Mouse (Mus musculus): ENCODE measurements around the gene Mocs2. TPM values are rescaled to one million over a fixed set of nuclear protein-coding genes. Genes with fewer than 3 reads are reported as not detected.
A peak's percentile ranks its signal among the peaks of the same experiment; 100 is the strongest.

The Mocs2 gene
- polyA plus RNA-seq, 1 experiment from 2014 or later, result 119 TPM

DNA sequence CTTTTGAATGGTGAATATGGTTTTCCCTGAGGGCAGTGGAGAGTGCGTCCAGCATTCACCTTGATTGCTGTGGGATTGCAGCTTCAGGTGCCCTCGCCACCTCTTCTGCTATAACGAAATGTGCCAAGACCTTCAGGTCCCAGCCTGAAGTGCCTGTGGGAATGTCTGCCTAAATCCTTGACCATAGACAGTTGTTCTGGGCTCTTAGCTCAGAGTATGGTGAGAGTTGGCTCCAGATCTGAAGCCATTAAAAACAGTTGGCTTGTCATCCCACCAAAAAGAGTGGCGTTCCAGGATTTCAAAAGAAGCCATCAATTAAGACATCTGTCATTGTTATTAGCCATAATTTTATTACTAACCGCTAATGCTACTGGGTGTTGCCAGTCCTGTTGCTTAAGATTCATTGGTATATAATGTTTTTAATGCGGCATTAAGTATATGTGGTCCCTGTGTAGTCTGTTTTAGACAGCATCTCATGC is 7.4 kb downstream of the Mocs2 start:
- Histone ChIP-seq H3K27ac (replicated peaks; ENCODE audit: low read depth, low read length) (no peak overlapping the region), H3K36me3 (ENCODE audit: control insufficient read depth, insufficient read depth, low read length) (peaks cover 33% of the 10 kb centered on the region), H3K9me3 (ENCODE audit: control insufficient read depth, low read length) (no peaks in the 10 kb centered on the region), H3K4me2 (ENCODE audit: low read length) (no peak overlapping the region), H3K4me1 (ENCODE audit: control insufficient read depth, insufficient read depth, low read length) (no peaks in the 10 kb centered on the region), H3K9ac (replicated peaks; ENCODE audit: low read length) (no peak overlapping the region), H3K27me3 (ENCODE audit: control insufficient read depth, insufficient read depth, low read length) (no peaks in the 10 kb centered on the region), H3K4me3 (replicated peaks; ENCODE audit: low read depth, low read length) (no peak overlapping the region)
- WGBS, result 94% methylated on average over 6 of the region's 6 CpGs
- no peak for ATAC-seq (ENCODE audit: low FRiP score, low TSS enrichment)
- no peak for DNase-seq

DNA sequence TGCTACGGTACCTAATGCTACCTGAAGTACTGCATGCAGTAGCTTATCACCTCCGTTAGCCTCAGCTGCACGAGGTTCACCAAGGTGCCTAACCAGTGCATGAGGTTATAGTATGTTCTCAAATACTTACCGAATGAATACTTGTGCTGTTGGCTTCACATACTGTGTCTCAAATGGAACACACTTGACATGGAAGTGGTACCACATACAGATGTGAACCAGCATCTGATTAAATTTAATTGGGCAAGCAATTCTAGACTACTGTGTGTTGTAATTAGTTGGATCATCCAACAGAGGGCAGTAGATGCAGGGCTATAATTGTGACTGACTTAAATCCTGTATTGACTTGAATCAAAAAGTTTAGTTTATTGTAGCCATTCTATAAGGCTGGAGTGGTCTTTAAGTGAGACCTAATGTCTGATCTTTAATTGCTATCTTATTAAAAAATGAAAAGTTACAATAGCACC is 13.4 kb downstream of the Mocs2 start:
- no peak overlapping the region for H3K9ac ChIP-seq (replicated peaks; ENCODE audit: low read length)
- no peaks in the 10 kb centered on the region for H3K9me3 ChIP-seq (ENCODE audit: control insufficient read depth, low read length)
- no peaks in the 10 kb centered on the region for H3K27me3 ChIP-seq (ENCODE audit: control insufficient read depth, insufficient read depth, low read length)
- no peaks in the 10 kb centered on the region for H3K4me1 ChIP-seq (ENCODE audit: control insufficient read depth, insufficient read depth, low read length)
- no peak overlapping the region for H3K27ac ChIP-seq (replicated peaks; ENCODE audit: low read depth, low read length)
- ATAC-seq (ENCODE audit: low FRiP score, low TSS enrichment) (peak; percentile 49; the same call in 1 of the 2 replicates), DNase-seq (peak; percentile 75)
- H3K4me3 ChIP-seq (replicated peaks; ENCODE audit: low read depth, low read length), result no peak overlapping the region
- peaks cover 37% of the 10 kb centered on the region for H3K36me3 ChIP-seq (ENCODE audit: control insufficient read depth, insufficient read depth, low read length)
- WGBS, result 81% methylated on average over 4 of the region's 4 CpGs
- no peak overlapping the region for H3K4me2 ChIP-seq (ENCODE audit: low read length)

DNA sequence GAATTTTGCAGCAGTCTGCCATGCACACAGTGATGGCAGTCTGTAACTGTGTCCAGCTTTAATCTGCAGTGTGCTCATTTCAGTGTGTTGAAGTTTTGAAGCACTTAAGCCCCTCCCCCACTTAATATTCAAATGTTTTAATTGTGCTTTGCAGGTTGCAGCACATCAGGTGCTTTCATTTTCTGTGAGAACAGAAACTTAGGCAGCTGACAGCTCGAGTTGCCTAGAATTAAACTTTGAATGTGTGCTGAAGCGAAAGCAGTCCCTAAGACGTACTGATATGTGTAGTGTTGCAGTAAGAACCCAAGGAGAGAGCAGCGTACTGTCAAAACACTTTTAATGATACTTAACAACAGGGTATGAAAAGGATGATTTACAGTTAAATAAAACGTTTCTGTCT is 14.7 kb downstream of the Mocs2 start:
- DNase-seq, result no peak
- ATAC-seq (ENCODE audit: low FRiP score, low TSS enrichment), result no peak
- Histone ChIP-seq H3K4me3 (replicated peaks; ENCODE audit: low read depth, low read length) (no peak overlapping the region), H3K4me1 (ENCODE audit: control insufficient read depth, insufficient read depth, low read length) (no peaks in the 10 kb centered on the region), H3K27me3 (ENCODE audit: control insufficient read depth, insufficient read depth, low read length) (no peaks in the 10 kb centered on the region), H3K4me2 (ENCODE audit: low read length) (no peak overlapping the region), H3K9ac (replicated peaks; ENCODE audit: low read length) (no peak overlapping the region), H3K9me3 (ENCODE audit: control insufficient read depth, low read length) (no peaks in the 10 kb centered on the region), H3K27ac (replicated peaks; ENCODE audit: low read depth, low read length) (no peak overlapping the region), H3K36me3 (ENCODE audit: control insufficient read depth, insufficient read depth, low read length) (peaks cover 27% of the 10 kb centered on the region)
- 74% methylated on average over 5 of the region's 5 CpGs for WGBS

DNA sequence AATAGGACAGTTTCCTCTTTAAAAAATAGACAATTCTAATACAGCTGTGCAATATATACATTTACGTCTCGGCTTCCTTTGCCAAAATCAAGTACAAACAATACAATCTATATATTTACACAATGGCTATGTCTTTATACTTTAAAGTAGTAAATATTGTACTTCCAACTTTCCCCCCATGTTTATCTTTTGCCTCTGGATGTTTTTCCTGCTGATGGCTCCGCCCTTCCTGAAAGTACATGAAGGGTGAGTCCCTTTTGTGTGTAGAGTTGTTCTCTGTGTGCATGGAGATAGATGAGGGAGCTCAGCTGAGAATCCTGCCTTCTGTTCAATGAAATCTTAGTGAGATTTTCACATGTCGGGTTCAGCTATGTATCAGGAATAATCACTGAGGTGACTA is 15.3 kb downstream of the Mocs2 start:
- Histone ChIP-seq H3K27me3 (ENCODE audit: control insufficient read depth, insufficient read depth, low read length) (no peaks in the 10 kb centered on the region), H3K9me3 (ENCODE audit: control insufficient read depth, low read length) (no peaks in the 10 kb centered on the region), H3K27ac (replicated peaks; ENCODE audit: low read depth, low read length) (no peak overlapping the region), H3K9ac (replicated peaks; ENCODE audit: low read length) (no peak overlapping the region), H3K4me3 (replicated peaks; ENCODE audit: low read depth, low read length) (no peak overlapping the region), H3K4me1 (ENCODE audit: control insufficient read depth, insufficient read depth, low read length) (no peaks in the 10 kb centered on the region), H3K4me2 (ENCODE audit: low read length) (no peak overlapping the region), H3K36me3 (ENCODE audit: control insufficient read depth, insufficient read depth, low read length) (peaks cover 21% of the 10 kb centered on the region; the same call in 1 of the 2 replicates)
- ATAC-seq (ENCODE audit: low FRiP score, low TSS enrichment) (no peak), DNase-seq (no peak)
- 94% methylated on average over 4 of the region's 4 CpGs for WGBS

DNA sequence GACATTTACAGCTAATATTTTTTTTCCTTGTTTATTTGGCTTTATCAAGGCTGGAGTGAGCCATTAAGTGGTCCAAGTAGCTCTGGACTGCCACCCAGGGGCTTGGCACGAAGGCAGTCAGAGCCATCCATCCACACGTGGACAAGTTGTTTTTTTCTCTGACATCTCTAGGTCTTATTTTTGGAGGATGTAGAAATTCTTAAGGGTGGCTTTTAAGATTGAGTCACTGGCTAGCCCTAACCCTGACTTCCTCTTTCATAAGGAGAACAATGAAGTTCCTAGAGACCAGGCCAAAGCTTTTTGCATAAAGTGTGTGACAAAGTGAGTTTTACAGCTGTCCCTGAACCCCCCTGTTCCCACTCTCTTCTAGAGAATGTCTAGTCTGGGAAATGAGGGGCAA is 16.5 kb downstream of the Mocs2 start:
- H3K4me1 ChIP-seq (ENCODE audit: control insufficient read depth, insufficient read depth, low read length), result no peaks in the 10 kb centered on the region
- 70% methylated on average over 2 of the region's 2 CpGs for WGBS
- no peak overlapping the region for H3K9ac ChIP-seq (replicated peaks; ENCODE audit: low read length)
- ATAC-seq (ENCODE audit: low FRiP score, low TSS enrichment) (no peak), DNase-seq (no peak)
- H3K36me3 ChIP-seq (ENCODE audit: control insufficient read depth, insufficient read depth, low read length), result peaks cover 18% of the 10 kb centered on the region; the same call in 1 of the 2 replicates
- no peaks in the 10 kb centered on the region for H3K9me3 ChIP-seq (ENCODE audit: control insufficient read depth, low read length)
- H3K4me3 ChIP-seq (replicated peaks; ENCODE audit: low read depth, low read length), result no peak overlapping the region
- H3K4me2 ChIP-seq (ENCODE audit: low read length), result no peak overlapping the region
- no peaks in the 10 kb centered on the region for H3K27me3 ChIP-seq (ENCODE audit: control insufficient read depth, insufficient read depth, low read length)
- no peak overlapping the region for H3K27ac ChIP-seq (replicated peaks; ENCODE audit: low read depth, low read length)

DNA sequence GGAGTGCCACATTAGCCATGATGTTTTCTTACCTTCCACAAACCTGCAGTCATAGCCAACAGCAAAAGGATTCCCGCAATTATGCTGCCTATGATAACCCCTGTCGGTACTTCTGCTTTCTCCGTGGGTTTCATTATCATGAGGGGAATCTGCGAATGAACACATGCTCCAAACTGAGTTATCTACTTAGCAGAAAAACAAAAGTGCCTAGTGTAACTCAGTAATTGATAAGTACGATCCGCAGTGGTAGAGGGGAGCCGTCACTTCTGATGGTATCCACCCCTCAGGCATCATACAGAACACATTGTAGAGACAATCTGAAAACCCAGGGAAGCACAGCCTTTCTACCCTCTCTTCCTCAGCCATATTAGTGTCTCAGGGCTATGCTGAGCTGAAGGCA is 19.0 kb downstream of the Mocs2 start:
- 86% methylated on average over 7 of the region's 7 CpGs for WGBS
- Histone ChIP-seq H3K9me3 (ENCODE audit: control insufficient read depth, low read length) (no peaks in the 10 kb centered on the region), H3K9ac (replicated peaks; ENCODE audit: low read length) (no peak overlapping the region), H3K27me3 (ENCODE audit: control insufficient read depth, insufficient read depth, low read length) (no peaks in the 10 kb centered on the region), H3K27ac (replicated peaks; ENCODE audit: low read depth, low read length) (no peak overlapping the region), H3K36me3 (ENCODE audit: control insufficient read depth, insufficient read depth, low read length) (no peaks in the 10 kb centered on the region), H3K4me1 (ENCODE audit: control insufficient read depth, insufficient read depth, low read length) (no peaks in the 10 kb centered on the region), H3K4me3 (replicated peaks; ENCODE audit: low read depth, low read length) (no peak overlapping the region), H3K4me2 (ENCODE audit: low read length) (no peak overlapping the region)
- no peak for ATAC-seq (ENCODE audit: low FRiP score, low TSS enrichment)
- no peak for DNase-seq

DNA sequence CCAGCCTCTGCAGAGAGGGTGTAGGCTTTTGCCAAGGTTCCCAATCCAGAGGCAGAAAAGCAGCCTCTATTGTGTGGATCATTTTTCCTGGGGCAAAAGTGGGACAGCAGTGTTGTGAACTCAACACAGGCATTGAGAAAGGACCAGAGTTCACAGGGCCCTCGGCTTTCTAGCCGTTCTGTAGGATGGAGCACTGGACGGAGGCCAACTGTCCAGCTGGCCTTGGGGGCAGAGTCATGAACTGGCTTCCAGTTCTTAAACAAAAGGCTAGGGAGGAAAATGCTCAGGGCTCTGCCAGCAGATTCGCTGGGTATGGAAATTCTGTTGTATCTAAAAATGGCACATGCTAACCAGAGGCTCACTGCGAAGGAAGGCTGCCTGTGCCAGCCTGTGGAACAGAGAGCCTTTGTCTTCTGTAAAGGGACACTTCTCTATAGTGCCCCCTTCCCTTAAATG is 20.5 kb downstream of the Mocs2 start:
- DNase-seq, result peak; percentile 66
- WGBS, result 47% methylated on average over 5 of the region's 5 CpGs
- peak; percentile 66 for ATAC-seq (ENCODE audit: low FRiP score, low TSS enrichment)
- Histone ChIP-seq H3K27ac (replicated peaks; ENCODE audit: low read depth, low read length) (peak overlapping the region; percentile 5; the same call in 1 of the 2 replicates), H3K36me3 (ENCODE audit: control insufficient read depth, insufficient read depth, low read length) (no peaks in the 10 kb centered on the region), H3K27me3 (ENCODE audit: control insufficient read depth, insufficient read depth, low read length) (no peaks in the 10 kb centered on the region), H3K4me2 (ENCODE audit: low read length) (no peak overlapping the region), H3K4me1 (ENCODE audit: control insufficient read depth, insufficient read depth, low read length) (no peaks in the 10 kb centered on the region), H3K9me3 (ENCODE audit: control insufficient read depth, low read length) (no peaks in the 10 kb centered on the region), H3K9ac (replicated peaks; ENCODE audit: low read length) (no peak overlapping the region), H3K4me3 (replicated peaks; ENCODE audit: low read depth, low read length) (no peak overlapping the region)

DNA sequence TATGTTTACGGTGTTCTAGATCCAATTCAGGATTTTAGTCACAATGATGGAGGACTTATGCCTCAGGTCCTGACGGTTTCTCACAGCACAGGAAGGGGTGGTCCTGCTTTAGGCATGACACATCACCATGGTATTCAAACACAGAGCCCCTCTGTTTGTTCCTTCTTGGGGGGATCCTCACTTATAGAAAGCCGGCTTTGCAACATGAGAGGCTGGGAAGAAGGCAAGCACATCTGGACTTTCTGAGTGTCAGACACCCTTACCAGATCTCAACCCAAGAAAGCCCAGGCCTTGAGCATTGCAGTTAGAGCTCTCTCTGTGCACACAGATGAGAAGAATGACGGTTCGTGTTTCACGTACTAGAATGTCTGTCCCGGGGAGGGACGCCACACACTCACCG is 21.1 kb downstream of the Mocs2 start:
- H3K9me3 ChIP-seq (ENCODE audit: control insufficient read depth, low read length), result no peaks in the 10 kb centered on the region
- ATAC-seq (ENCODE audit: low FRiP score, low TSS enrichment) (no peak), DNase-seq (no peak)
- WGBS, result 78% methylated on average over 9 of the region's 9 CpGs
- peak overlapping the region; percentile 5 for H3K27ac ChIP-seq (replicated peaks; ENCODE audit: low read depth, low read length)
- no peak overlapping the region for H3K4me3 ChIP-seq (replicated peaks; ENCODE audit: low read depth, low read length)
- H3K9ac ChIP-seq (replicated peaks; ENCODE audit: low read length), result no peak overlapping the region
- H3K4me1 ChIP-seq (ENCODE audit: control insufficient read depth, insufficient read depth, low read length), result no peaks in the 10 kb centered on the region
- H3K27me3 ChIP-seq (ENCODE audit: control insufficient read depth, insufficient read depth, low read length), result no peaks in the 10 kb centered on the region
- no peak overlapping the region for H3K4me2 ChIP-seq (ENCODE audit: low read length)
- H3K36me3 ChIP-seq (ENCODE audit: control insufficient read depth, insufficient read depth, low read length), result no peaks in the 10 kb centered on the region

DNA sequence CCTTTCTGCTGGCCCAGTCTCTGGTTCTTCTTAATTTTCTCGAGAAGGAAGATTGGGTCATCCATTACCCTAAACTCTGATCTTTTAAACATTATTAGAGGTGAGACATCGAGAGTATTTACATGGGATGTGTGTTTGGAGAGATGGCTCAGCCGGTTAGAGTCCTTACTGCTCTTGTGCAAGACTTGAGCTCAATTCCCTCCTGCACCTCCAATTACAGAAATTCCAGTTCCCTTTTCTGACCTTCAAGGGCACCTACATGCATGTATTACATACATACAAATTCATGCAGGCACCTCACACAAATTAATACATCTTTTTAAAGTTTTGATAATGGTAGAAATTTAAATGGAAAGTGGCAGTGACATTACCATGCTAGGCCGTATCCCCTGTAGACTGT is 22.5 kb downstream of the Mocs2 start:
- no peak overlapping the region for H3K4me2 ChIP-seq (ENCODE audit: low read length)
- no peaks in the 10 kb centered on the region for H3K9me3 ChIP-seq (ENCODE audit: control insufficient read depth, low read length)
- H3K4me1 ChIP-seq (ENCODE audit: control insufficient read depth, insufficient read depth, low read length), result no peaks in the 10 kb centered on the region
- H3K27me3 ChIP-seq (ENCODE audit: control insufficient read depth, insufficient read depth, low read length), result no peaks in the 10 kb centered on the region
- no peak overlapping the region for H3K9ac ChIP-seq (replicated peaks; ENCODE audit: low read length)
- 86% methylated on average over 4 of the region's 4 CpGs for WGBS
- no peaks in the 10 kb centered on the region for H3K36me3 ChIP-seq (ENCODE audit: control insufficient read depth, insufficient read depth, low read length)
- no peak overlapping the region for H3K27ac ChIP-seq (replicated peaks; ENCODE audit: low read depth, low read length)
- DNase-seq (no peak), ATAC-seq (ENCODE audit: low FRiP score, low TSS enrichment) (no peak)
- H3K4me3 ChIP-seq (replicated peaks; ENCODE audit: low read depth, low read length), result no peak overlapping the region

Measured in midbrain, embryonic 14.5 days (tissue).